Mouse (Mus musculus) heart, embryonic 11.5 days (tissue): ENCODE results near the gene Mical2. TPM values are rescaled to one million over a fixed set of nuclear protein-coding genes. Genes with fewer than 3 reads are reported as not detected.

Source experiments
- ATAC-seq: fragments of 200-750 bp; cut with Nextera tagmentation; replicated peaks from 2 replicates; pipeline ENCODE4 v1.8.0; 2017; ENCODE audit warnings: moderate library complexity; ENCODE audit not compliant: insufficient number of reproducible peaks, low FRiP score, low TSS enrichment
- H3K27ac ChIP-seq: fragments of 300-500 bp; sonication (generic); 2 replicates; pipeline ENCODE4 v1.5.1; 2014; ENCODE audit warnings: mild to moderate bottlenecking, low read depth, low read length
- H3K27me3 ChIP-seq: fragments of 300-500 bp; sonication (generic); 2 replicates; pipeline ENCODE4 v1.6.1; 2014; ENCODE audit warnings: mild to moderate bottlenecking, low read length, mixed read lengths; ENCODE audit not compliant: control insufficient read depth, insufficient read depth
- H3K36me3 ChIP-seq: fragments of 300-500 bp; sonication (generic); 2 replicates; pipeline ENCODE4 v1.6.1; 2014; ENCODE audit warnings: mild to moderate bottlenecking, low read length, moderate library complexity, mixed read lengths; ENCODE audit not compliant: control insufficient read depth, insufficient read depth
- H3K4me1 ChIP-seq: fragments of 300-500 bp; sonication (generic); 2 replicates; pipeline ENCODE4 v1.6.1; 2014; ENCODE audit warnings: low read length; ENCODE audit not compliant: control insufficient read depth, insufficient read depth
- H3K4me2 ChIP-seq: fragments of 300-500 bp; sonication (generic); 2 replicates; pipeline ENCODE4 v1.6.1; 2014; ENCODE audit warnings: mild to moderate bottlenecking, moderate library complexity
- H3K4me3 ChIP-seq: fragments of 300-500 bp; sonication (generic); 2 replicates; pipeline ENCODE4 v1.5.1; 2014; ENCODE audit warnings: low read depth, low read length
- H3K9ac ChIP-seq: fragments of 300-500 bp; sonication (generic); 2 replicates; pipeline ENCODE4 v1.6.1; 2014; ENCODE audit warnings: mild to moderate bottlenecking, low read depth, low read length, moderate library complexity
- H3K9me3 ChIP-seq: fragments of 300-500 bp; sonication (generic); replicated peaks from 2 replicates; pipeline ENCODE4 v1.6.1; 2016; ENCODE audit warnings: low read length; ENCODE audit not compliant: control insufficient read depth
- WGBS: fragments of 180-500 bp; shearing (Covaris S2); extraction: QIAGEN DNeasy Blood & Tissue Kit; methylation state at CpG from one replicate; pipeline ENCODE4 v1.1.7; 2014; ENCODE audit not compliant: insufficient replicate concordance; 5-methylcytosine and 5-hydroxymethylcytosine counted together
- polyA plus RNA-seq: library from polyadenylated mRNA; unstranded; fragments of >200 nt; fragmentation: Nextera tagmentation; extraction: Ambion mirVana; gene quantifications from 2 replicates; pipeline ENCODE4 v1.2.1, GENCODE M21; 2014

Mical2 gene
- polyA plus RNA-seq, 1 experiment from 2014 or later = 117 TPM

DNA sequence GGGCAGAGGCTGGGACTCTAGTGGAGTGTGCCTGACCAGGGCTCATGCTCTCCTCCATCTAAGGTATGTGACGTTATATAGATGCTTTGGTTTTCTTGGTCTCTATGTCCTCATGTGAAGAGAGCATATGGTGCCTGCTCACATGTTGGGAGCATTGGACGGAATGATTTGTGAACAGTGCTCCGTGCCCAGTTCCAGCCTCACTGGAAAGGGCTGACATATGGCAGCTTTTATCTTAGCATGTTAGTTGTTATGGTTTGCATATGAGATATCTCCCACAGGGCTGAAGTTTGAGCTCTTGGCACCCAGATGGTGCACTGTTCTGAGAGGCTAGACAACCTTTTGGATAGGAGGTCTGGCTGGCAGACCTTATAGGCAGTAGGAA, 16.3 kb downstream of the Mical2 start:
- no peak for ATAC-seq
- Histone ChIP-seq H3K36me3 (peaks cover 33% of the 10 kb centered on the region), H3K4me3 (no peak overlapping the region), H3K27ac (0 out of 2 replicates have a peak overlapping the region, but pooled peaks have one; percentile 38), H3K4me2 (no peak overlapping the region), H3K9ac (no peak overlapping the region), H3K27me3 (no peaks in the 10 kb centered on the region), H3K4me1 (peaks cover 51% of the 10 kb centered on the region), H3K9me3 (no peaks in the 10 kb centered on the region)
- WGBS = 89% methylated on average over 3 of the region's 3 CpGs

DNA sequence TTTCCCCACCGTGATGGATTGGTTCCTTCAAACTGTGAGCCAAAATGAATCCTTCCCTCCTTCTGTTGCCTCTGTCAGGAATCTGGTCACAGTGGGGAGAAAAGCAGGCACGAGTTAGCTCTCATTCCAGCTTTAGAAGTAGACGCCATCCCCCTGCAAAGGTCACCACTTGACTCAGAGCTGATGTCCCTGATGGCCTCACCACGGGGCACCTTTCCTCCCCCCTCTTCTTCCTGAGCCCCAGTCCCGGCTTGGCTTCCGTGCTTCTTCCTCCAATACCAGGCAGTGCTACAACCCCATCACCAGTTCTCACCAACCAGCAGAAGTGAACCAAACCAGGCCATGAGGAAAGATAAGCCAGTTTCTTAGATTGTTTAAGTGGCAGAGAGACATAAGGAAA, 16.9 kb downstream of the Mical2 start:
- peaks cover 35% of the 10 kb centered on the region for H3K36me3 ChIP-seq
- H3K9ac ChIP-seq = no peak overlapping the region
- no peak overlapping the region; the same call in 1 of the 2 replicates for H3K4me2 ChIP-seq
- no peak for ATAC-seq
- no peaks in the 10 kb centered on the region for H3K27me3 ChIP-seq
- H3K9me3 ChIP-seq = no peaks in the 10 kb centered on the region
- H3K4me1 ChIP-seq = peaks cover 48% of the 10 kb centered on the region
- H3K27ac ChIP-seq = peak overlapping the region; percentile 36
- 47% methylated on average over 6 of the region's 6 CpGs for WGBS
- no peak overlapping the region for H3K4me3 ChIP-seq

DNA sequence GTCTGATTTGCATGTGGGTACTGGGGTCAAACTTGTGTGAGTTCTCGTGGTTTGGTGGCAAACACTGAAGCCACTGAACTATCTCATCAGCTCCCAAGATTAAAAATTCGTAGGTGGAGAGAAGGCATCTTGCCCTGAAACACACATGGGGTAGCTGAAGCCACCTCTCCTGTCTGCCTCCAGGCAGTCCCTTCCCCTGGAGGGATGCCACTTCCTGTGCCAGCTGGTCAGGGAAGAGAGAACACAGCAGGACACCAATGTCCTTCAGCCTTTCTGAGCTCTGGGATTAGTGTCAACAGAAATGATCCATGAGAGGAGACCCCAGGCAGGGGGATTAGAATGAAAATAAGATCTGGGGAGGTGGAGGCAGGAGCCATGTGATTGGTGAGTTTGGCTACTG, 18.4 kb downstream of the Mical2 start:
- Histone ChIP-seq H3K27ac (peak overlapping the region; percentile 54), H3K4me2 (no peak overlapping the region), H3K4me3 (no peak overlapping the region), H3K4me1 (peaks cover 43% of the 10 kb centered on the region), H3K9me3 (no peaks in the 10 kb centered on the region), H3K9ac (peak overlapping the region; percentile 47), H3K36me3 (peaks cover 31% of the 10 kb centered on the region), H3K27me3 (no peaks in the 10 kb centered on the region)
- WGBS = 42% methylated on average over 2 of the region's 2 CpGs
- no peak for ATAC-seq

DNA sequence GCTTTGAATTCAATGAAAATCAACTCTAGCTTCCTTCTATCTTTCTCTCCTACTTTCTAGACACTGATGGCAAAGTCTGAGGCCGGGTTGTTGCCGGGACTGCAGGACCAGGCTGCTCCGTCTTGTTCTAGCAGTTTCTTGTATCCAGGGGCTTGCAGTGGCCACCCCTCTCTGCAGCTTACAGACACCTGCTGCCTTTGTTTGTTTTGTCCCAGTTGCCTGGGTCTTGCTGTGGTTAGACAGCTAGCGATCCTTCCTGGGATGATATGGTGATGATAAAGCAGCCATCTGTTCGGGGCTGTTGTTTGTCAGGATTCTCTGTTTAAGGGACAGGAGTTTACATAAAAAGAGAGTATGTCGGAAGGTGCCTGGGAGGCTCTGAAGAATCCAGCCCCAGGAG, 19.0 kb downstream of the Mical2 start:
- no peak overlapping the region for H3K9ac ChIP-seq
- ATAC-seq = no peak
- H3K4me3 ChIP-seq = no peak overlapping the region
- 19% methylated on average over 6 of the region's 6 CpGs for WGBS
- peaks cover 25% of the 10 kb centered on the region; the same call in 1 of the 2 replicates for H3K36me3 ChIP-seq
- no peaks in the 10 kb centered on the region for H3K27me3 ChIP-seq
- H3K4me2 ChIP-seq = no peak overlapping the region
- no peaks in the 10 kb centered on the region for H3K9me3 ChIP-seq
- H3K27ac ChIP-seq = peak overlapping the region; percentile 54; the same call in 1 of the 2 replicates
- peaks cover 43% of the 10 kb centered on the region for H3K4me1 ChIP-seq

DNA sequence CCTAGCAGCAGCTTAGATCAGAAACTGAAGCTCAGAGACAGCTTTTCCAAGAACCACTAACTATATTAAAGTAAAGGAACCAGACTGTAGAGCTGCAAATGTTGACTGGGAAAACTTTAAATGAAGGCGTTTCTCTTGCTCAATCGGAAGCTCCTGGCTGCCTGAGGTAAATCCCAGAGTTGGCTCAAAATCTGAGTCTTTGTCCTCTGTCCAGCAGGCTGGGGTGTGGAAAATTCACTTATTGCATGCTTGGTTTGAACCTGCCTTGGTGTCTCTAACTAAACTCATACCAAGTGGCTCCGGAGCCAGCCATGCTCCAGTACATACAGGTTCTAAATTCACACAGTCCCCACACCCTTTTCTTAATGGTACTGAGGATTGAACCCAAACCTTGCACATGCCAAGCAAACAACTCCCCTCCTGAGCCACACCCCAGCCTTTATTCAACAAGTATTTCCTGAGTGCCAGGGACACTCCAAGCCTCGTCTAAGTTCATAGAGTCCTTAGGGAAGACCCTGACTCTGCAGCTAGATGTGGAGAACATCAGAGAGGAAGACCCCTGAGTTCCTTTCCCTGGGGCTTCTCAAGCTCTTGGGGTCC, 20.3 kb downstream of the Mical2 start:
- Histone ChIP-seq H3K4me2 (no peak overlapping the region), H3K4me3 (no peak overlapping the region), H3K9ac (no peak overlapping the region), H3K27me3 (no peaks in the 10 kb centered on the region), H3K4me1 (peaks cover 56% of the 10 kb centered on the region), H3K36me3 (peaks cover 18% of the 10 kb centered on the region; the same call in 1 of the 2 replicates), H3K9me3 (no peaks in the 10 kb centered on the region), H3K27ac (no peak overlapping the region)
- ATAC-seq = no peak
- WGBS = 80% methylated on average over 4 of the region's 4 CpGs

DNA sequence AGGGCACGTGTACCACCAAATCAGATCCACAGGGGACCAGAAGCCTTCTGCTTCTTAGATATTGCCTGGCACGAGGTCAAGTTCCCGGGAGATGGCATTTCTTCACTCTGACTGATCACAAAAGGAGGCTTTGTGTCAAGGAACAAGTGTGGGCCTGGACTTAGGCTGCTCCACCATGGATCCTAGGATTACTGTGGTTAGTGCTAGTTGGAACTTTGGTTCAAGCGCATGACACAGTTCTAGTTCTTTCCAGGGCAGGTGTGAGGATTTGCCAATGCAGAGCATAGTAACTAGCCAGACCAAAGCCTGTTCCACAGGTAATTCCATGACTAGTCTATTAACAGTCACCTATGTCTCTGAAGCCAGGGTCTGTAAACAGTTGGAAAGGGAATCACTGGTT, 20.8 kb downstream of the Mical2 start:
- H3K9me3 ChIP-seq = no peaks in the 10 kb centered on the region
- H3K4me3 ChIP-seq = no peak overlapping the region
- ATAC-seq = no peak
- peaks cover 18% of the 10 kb centered on the region; the same call in 1 of the 2 replicates for H3K36me3 ChIP-seq
- H3K4me2 ChIP-seq = no peak overlapping the region
- H3K27ac ChIP-seq = no peak overlapping the region
- peaks cover 58% of the 10 kb centered on the region for H3K4me1 ChIP-seq
- 74% methylated on average over 4 of the region's 4 CpGs for WGBS
- H3K27me3 ChIP-seq = no peaks in the 10 kb centered on the region
- H3K9ac ChIP-seq = no peak overlapping the region

DNA sequence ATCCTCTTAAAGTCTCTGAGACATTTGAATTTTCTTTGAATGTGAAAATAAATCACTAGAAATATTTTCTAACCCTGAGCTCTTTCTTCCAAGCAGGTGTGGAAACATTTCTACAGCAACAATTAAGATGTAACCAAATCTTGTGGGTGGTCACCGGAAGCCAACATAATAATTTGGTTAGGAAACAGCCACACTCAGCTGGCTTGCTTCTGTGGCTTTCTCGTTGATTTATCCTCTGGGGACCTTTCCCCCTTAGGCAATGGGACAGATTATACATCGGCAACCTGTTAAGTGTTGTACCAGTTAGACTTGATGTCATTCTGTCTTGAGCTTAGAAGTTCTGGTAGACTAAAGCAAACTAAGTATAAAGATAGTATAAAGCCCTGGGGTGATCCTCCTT, 22.2 kb downstream of the Mical2 start:
- no peak overlapping the region for H3K4me2 ChIP-seq
- 0 out of 2 replicates have a peak, but pooled peaks cover 9% of the 10 kb centered on the region for H3K36me3 ChIP-seq
- H3K9ac ChIP-seq = no peak overlapping the region
- ATAC-seq = no peak
- H3K9me3 ChIP-seq = no peaks in the 10 kb centered on the region
- peaks cover 59% of the 10 kb centered on the region for H3K4me1 ChIP-seq
- 73% methylated on average over 3 of the region's 3 CpGs for WGBS
- H3K27ac ChIP-seq = no peak overlapping the region
- H3K27me3 ChIP-seq = no peaks in the 10 kb centered on the region
- H3K4me3 ChIP-seq = no peak overlapping the region

DNA sequence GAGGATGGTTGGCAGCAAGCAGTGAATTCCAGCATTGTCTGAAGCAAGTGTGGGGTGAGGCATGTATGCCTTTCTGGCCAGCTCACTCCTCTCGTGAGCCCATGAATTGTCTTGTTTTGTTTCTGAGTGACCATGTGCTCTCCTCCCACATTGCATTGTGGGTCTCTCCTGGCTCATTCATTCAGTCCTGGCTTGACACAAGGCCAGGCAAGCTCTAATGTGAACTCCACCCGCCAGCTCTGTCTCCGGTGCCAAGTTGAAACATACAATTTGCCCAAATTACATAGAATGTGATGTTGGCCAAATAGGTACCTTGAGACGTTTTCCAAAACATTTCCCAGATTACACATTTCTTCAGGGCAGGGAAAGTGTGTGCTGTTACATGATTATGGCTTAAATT, 23.8 kb downstream of the Mical2 start:
- no peaks in the 10 kb centered on the region for H3K27me3 ChIP-seq
- H3K27ac ChIP-seq = peak overlapping the region; percentile 32
- no peak overlapping the region for H3K4me2 ChIP-seq
- 79% methylated on average over 4 of the region's 4 CpGs for WGBS
- H3K9ac ChIP-seq = no peak overlapping the region
- H3K4me1 ChIP-seq = peaks cover 54% of the 10 kb centered on the region
- no peak overlapping the region for H3K4me3 ChIP-seq
- H3K36me3 ChIP-seq = peaks cover 14% of the 10 kb centered on the region; the same call in 1 of the 2 replicates
- no peaks in the 10 kb centered on the region for H3K9me3 ChIP-seq
- ATAC-seq = no peak

DNA sequence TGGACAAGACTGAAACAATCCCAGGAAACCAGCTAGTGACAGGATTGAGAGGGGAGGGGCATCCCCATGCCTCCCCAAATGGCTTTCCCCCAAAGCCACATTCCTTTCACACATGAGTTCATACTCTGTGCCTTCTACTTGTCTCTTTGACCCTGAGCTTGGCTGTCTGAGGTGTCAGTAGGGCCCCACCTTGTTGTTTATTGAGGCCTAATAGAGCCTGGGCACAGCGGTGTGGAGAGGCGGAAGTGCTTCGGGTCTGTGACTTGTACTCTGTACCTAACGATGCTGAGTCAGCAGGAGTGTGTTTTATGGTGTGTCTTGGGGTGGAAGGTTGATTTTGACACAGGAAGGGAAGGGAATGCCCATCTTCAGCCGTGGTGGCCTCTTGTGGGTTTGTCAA, 26.4 kb downstream of the Mical2 start:
- Histone ChIP-seq H3K27me3 (no peaks in the 10 kb centered on the region), H3K4me3 (no peak overlapping the region), H3K9me3 (no peaks in the 10 kb centered on the region), H3K4me2 (no peak overlapping the region), H3K9ac (no peak overlapping the region), H3K36me3 (peaks cover 20% of the 10 kb centered on the region; the same call in 1 of the 2 replicates), H3K27ac (peak overlapping the region; percentile 68), H3K4me1 (peaks cover 63% of the 10 kb centered on the region)
- no peak for ATAC-seq
- WGBS = 61% methylated on average over 5 of the region's 5 CpGs
